Mouse (Mus musculus) gastrocnemius, postnatal 14 days (tissue): ENCODE data around the gene Olfr157. TPM values are rescaled to one million over a fixed set of nuclear protein-coding genes. Genes with fewer than 3 reads are reported as not detected.
"Not testable (repeated sequence)": the region's sequence is repeated elsewhere in the genome, so short reads cannot be mapped to it uniquely, and the experiment has no call there.

Source experiments
- DNase-seq: peaks from one replicate; pipeline ENCODE4 v3.0.0; 2021; ENCODE audit warnings: mixed read lengths
- intact Hi-C: fragments of 180-260 bp; cut with DNase I; formaldehyde crosslinking; loops from one replicate; pipeline ENCODE4 v1.15.1; 2025; ENCODE audit warnings: low total_unique reads
- total RNA-seq, 2 experiments: library from RNA; stranded (reverse); gene quantifications; 2 replicates each; pipeline ENCODE4 v1.2.3; 2021

The Olfr157 gene
- total RNA-seq, 2 experiments from 2014 or later = not detected

GRCm38 (mm10) chr4:43822896-43823550, 17.0 kb downstream of the Olfr157 start:
- intact Hi-C loops = no loop called here
- no peak for DNase-seq

GRCm38 (mm10) chr4:43798936-43799335, 41.1 kb downstream of the Olfr157 start:
- intact Hi-C loops = no loop called here
- DNase-seq = no peak

- intact Hi-C loops = not testable (repeated sequence)
These were observed 44.2 kb downstream of the Olfr157 start for GRCm38 (mm10) chr4:43795844-43796243.

DNA sequence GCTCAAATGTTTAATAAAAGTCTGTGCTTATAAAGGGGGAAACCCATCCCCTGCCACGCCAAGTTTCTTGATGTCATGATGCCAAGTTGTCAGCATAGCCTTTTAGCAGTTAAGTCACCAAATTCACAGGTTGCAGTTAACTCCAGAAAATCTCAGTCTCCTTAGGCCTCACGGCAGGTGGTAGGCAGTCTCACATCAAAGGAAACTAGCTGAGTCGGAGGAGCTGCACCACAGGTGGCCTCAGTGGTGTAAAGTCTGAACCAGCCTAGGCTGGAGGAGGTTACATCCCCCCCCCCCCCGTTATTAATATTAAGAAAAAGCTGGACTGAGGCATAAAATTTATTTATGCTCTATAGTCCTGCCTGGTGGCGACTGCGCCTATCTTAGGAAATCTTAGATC, 44.7 kb downstream of the Olfr157 start:
- intact Hi-C loops = no loop called here
- no peak for DNase-seq

More at GRCm38 (mm10) chr4:43795844-43796243, 44.2 kb downstream of the Olfr157 start:
- not testable (repeated sequence) for DNase-seq

Other genes starting within 250 kb of the Olfr157 start
- gene Npr2, start 208.3 kb downstream of the Olfr157 start, total RNA-seq = 10 to 100 TPM; 29.5 to 31.4 TPM
- not detected for gene Spag8, start 186.6 kb downstream of the Olfr157 start, total RNA-seq
- 10 to 100 TPM; 48.5 to 53.8 TPM for gene Hint2, start 183.7 kb downstream of the Olfr157 start, total RNA-seq
- 1 to 10 TPM; 8.2 to 9.7 TPM for gene Tmem8b, start 171.2 kb downstream of the Olfr157 start, total RNA-seq
- gene Fam221b, start 171.1 kb downstream of the Olfr157 start, total RNA-seq = under 1 TPM; 0.16 to 0.20 TPM
- gene Olfr70, start 139.4 kb downstream of the Olfr157 start, total RNA-seq = not detected
- not detected for gene Olfr71, start 129.9 kb downstream of the Olfr157 start, total RNA-seq
- 1 to 10 TPM; 1.9 to 2.7 TPM for gene Hrct1, start 113.0 kb downstream of the Olfr157 start, total RNA-seq
- gene Spaar, start 110.2 kb downstream of the Olfr157 start, total RNA-seq = 1 to 10 TPM; 1.1 to 2.2 TPM
- not detected for gene Olfr159, start 69.2 kb downstream of the Olfr157 start, total RNA-seq
- gene Olfr156, start 16.3 kb downstream of the Olfr157 start, total RNA-seq = not detected
- not detected for gene Olfr155, start 11.4 kb upstream of the Olfr157 start, total RNA-seq
- gene Reck, start 35.3 kb upstream of the Olfr157 start, total RNA-seq = 10 to 100 TPM in 1 of 2 experiments, 1 to 10 TPM in 1; 8.6 to 11.1 TPM
- gene Glipr2, start 117.2 kb upstream of the Olfr157 start, total RNA-seq = 10 to 100 TPM in 1 of 2 experiments, 1 to 10 TPM in 1; 6.8 to 10.2 TPM
- under 1 TPM in 1 of 2 experiments, not detected in 1; 0.14 TPM for gene Ccin, start 143.3 kb upstream of the Olfr157 start, total RNA-seq
- gene Clta, start 164.3 kb upstream of the Olfr157 start, total RNA-seq = 10 to 100 TPM; 65.7 to 75.0 TPM
- 10 to 100 TPM; 12.4 to 13.0 TPM for gene Gne, start 244.0 kb upstream of the Olfr157 start, total RNA-seq